Mouse (Mus musculus) limb, embryonic 11.5 days (tissue): ENCODE measurements around the gene 1190007I07Rik. TPM values are rescaled to one million over a fixed set of nuclear protein-coding genes. Genes with fewer than 3 reads are reported as not detected.

ENCODE experiments used
- ATAC-seq: fragments of 200-750 bp; cut with Nextera tagmentation; 2 replicates; pipeline ENCODE4 v1.8.0; 2017; ENCODE audit warnings: low read depth; ENCODE audit not compliant: insufficient number of reproducible peaks, low FRiP score, low TSS enrichment
- DNase-seq: peaks from one replicate; pipeline ENCODE4 v3.0.0-alpha.2; 2015; ENCODE audit warnings: low spot score
- H3K27ac ChIP-seq: fragments of 300-500 bp; sonication (generic); replicated peaks from 2 replicates; pipeline ENCODE4 v1.5.1; 2014; ENCODE audit warnings: low read depth, mild to moderate bottlenecking, low read length
- H3K27me3 ChIP-seq: fragments of 300-500 bp; sonication (generic); 2 replicates; pipeline ENCODE4 v1.6.1; 2014; ENCODE audit warnings: mild to moderate bottlenecking, low read length, mixed read lengths; ENCODE audit not compliant: control insufficient read depth, insufficient read depth
- H3K36me3 ChIP-seq: fragments of 300-500 bp; sonication (generic); 2 replicates; pipeline ENCODE4 v1.6.1; 2014; ENCODE audit warnings: mild to moderate bottlenecking, low read length, moderate library complexity, mixed read lengths; ENCODE audit not compliant: control insufficient read depth, insufficient read depth
- H3K4me1 ChIP-seq: fragments of 300-500 bp; sonication (generic); 2 replicates; pipeline ENCODE4 v1.6.1; 2014; ENCODE audit warnings: low read length, mixed read lengths; ENCODE audit not compliant: control insufficient read depth, insufficient read depth
- H3K4me2 ChIP-seq: fragments of 300-500 bp; sonication (generic); 2 replicates; pipeline ENCODE4 v1.6.1; 2014; ENCODE audit warnings: low read depth, mild to moderate bottlenecking, moderate library complexity; ENCODE audit not compliant: severe bottlenecking
- H3K4me3 ChIP-seq: fragments of 300-500 bp; sonication (generic); 2 replicates; pipeline ENCODE4 v1.5.1; 2014; ENCODE audit warnings: low read depth, low read length
- H3K9ac ChIP-seq: fragments of 300-500 bp; sonication (generic); 2 replicates; pipeline ENCODE4 v1.6.1; 2014; ENCODE audit warnings: mild to moderate bottlenecking, low read length
- H3K9me3 ChIP-seq: fragments of 300-500 bp; sonication (generic); 2 replicates; pipeline ENCODE4 v1.6.1; 2016; ENCODE audit warnings: low read length; ENCODE audit not compliant: control insufficient read depth
- WGBS: fragments of 180-500 bp; shearing (Covaris S2); extraction: QIAGEN DNeasy Blood & Tissue Kit; methylation state at CpG from one replicate; pipeline ENCODE4 v1.1.7; 2014; 5-methylcytosine and 5-hydroxymethylcytosine counted together
- polyA plus RNA-seq: library from polyadenylated mRNA; unstranded; fragments of >200 nt; fragmentation: Nextera tagmentation; extraction: Ambion mirVana; gene quantifications from 2 replicates; pipeline ENCODE4 v1.2.1, GENCODE M21; 2014

The 1190007I07Rik gene
- 44.3 and 49.0 TPM in 2 replicates for polyA plus RNA-seq

DNA sequence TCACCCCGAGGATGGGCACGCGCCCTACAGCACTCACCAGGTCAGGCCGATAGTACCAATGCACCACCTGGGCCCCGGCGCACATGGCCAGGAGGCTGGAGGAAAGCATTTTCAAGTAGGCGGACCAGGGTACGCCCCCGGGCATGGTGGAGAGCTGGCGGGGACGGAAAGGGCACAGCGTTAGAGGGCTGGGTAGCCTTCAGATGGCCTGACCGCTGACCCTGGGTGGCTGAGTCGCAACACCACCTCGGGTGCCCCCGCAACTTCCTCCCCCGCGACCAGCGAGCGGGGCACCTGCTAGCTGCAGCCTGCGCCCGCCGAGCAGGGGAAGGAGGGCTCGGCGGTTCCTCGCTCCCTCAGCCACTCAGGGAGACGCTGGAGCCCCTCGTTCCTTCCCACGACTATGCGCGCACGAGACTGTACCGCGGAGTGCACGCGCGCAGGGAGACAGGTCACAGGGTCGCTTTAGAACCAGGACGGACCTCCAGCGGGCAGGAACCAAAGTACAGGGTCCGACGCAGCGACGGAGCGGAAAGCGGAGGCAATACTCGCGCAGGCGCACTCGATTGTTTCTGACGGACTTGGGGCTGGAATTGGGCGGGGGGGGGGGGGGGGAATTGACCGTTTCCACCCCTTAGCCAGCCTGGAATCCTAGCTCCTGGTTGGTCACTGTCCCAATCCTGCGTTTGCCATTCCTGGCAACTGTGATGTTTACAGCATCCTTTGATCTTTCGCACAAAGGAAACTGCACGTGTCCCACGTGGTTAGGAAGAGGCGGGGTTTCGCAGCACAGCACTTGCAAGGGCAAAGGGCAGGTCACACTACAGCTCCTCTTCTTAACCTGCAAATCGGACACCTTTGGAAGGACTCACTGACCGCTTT is at the start of gene 1190007I07Rik:
1190007I07Rik (minus strand) TSS at position 558 of the 882 bp plus-strand sequence.
- WGBS: under 1% methylated on average over 58 of the region's 61 CpGs
- Histone ChIP-seq H3K4me2 (peak within 1 kb of the TSS; percentile 59), H3K4me3 (peak within 1 kb of the TSS; percentile 63), H3K9ac (peak within 1 kb of the TSS; percentile 76), H3K9me3 (no peaks in the 10 kb centered on the region), H3K27me3 (no peaks in the 10 kb centered on the region), H3K4me1 (no peaks in the 10 kb centered on the region), H3K36me3 (no peaks in the 10 kb centered on the region), H3K27ac (peak within 1 kb of the TSS; percentile 65; the same call in 1 of the 2 replicates)
- DNase-seq (peak; percentile 96), ATAC-seq (peak; percentile 90)

DNA sequence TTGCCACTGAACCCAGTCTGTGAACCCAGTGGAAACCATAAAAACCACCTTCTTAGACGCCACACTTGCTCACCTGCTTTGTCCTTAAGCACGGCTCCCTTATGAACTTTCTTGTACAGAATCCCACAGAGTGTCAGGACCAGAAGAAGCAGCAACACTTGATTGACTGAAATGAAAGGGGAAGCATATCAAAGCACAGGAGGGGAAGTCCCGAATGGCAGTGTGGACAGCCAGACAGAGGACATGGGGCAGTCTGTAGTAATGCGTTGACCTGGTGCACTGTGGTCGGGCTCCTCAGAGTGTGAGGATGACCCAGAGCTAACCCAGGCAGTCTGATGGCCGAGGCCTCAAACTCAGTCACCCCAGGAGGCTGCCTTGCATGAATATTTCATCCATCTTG is 47.2 kb upstream of the 1190007I07Rik start:
- Histone ChIP-seq H3K4me3 (no peak overlapping the region), H3K4me1 (no peaks in the 10 kb centered on the region), H3K36me3 (no peaks in the 10 kb centered on the region), H3K9ac (no peak overlapping the region), H3K4me2 (no peak overlapping the region), H3K27ac (no peak overlapping the region), H3K27me3 (no peaks in the 10 kb centered on the region), H3K9me3 (no peaks in the 10 kb centered on the region)
- WGBS: 85% methylated on average over 6 of the region's 6 CpGs
- DNase-seq (no peak), ATAC-seq (no peak)

DNA sequence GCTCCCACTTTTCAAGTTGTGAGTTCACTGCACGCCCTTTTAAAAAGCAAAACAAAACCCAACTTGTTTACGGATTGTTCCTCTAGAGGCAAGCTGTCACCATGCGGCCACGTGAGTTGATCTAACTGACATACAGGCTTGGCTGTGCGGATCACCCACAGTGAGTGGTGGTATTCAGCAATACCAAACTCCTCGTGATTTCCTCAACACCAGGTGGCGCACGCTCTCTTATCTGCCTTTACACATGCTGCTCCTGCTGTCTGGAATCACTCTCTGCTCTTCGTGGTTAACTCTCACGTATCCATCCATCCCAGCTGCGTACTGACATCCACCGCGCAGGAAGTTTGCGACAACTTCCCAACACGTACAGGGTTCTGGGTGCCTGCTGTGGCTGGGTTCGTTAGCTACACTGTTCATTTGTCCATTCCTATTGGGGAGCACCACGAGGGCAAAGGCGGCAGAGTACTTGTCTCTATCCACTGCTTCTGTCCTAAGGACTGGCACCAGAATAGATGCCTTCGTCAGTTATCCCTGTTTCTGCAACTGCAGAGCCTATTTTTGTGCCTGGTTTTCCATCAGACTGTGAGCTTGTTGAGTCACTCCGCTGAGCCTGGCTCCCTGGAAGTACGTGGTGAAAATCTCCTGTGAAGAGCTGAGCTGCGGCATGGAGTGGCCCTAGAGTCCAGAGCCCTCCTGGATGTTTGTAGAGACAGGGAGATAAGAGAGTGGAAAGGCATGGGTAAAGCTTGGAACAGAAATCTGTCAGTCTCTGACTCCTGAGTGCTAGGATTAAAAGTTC is 43.6 kb upstream of the 1190007I07Rik start:
- Histone ChIP-seq H3K9ac (no peak overlapping the region), H3K4me1 (no peaks in the 10 kb centered on the region), H3K27ac (no peak overlapping the region), H3K9me3 (no peaks in the 10 kb centered on the region), H3K4me2 (no peak overlapping the region; the same call in 1 of the 2 replicates), H3K4me3 (no peak overlapping the region), H3K36me3 (no peaks in the 10 kb centered on the region), H3K27me3 (no peaks in the 10 kb centered on the region)
- DNase-seq (peak; percentile 91), ATAC-seq (peak; percentile 88)
- 24% methylated on average over 22 of the region's 22 CpGs for WGBS

DNA sequence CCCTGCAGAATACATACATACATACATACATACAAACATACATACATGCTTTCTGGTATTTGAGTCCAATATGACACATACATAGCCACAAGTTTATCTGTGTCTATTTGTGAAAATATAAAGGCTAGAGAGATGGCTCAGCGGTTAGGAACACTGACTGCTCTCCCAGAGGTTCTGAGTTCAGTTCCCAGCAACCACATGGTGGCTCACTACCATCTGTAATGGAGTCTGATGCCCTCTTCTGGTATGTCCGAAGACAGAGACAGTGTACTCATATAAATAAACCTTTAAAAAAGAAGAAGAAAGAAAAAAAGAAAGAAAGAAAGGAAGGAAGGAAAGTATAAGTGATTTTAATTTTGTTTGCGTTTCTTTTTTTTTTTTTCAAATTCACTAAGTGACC is 42.9 kb upstream of the 1190007I07Rik start:
- DNase-seq (no peak), ATAC-seq (no peak)
- H3K36me3 ChIP-seq: no peaks in the 10 kb centered on the region
- no peaks in the 10 kb centered on the region for H3K9me3 ChIP-seq
- no peaks in the 10 kb centered on the region for H3K4me1 ChIP-seq
- H3K4me3 ChIP-seq: no peak overlapping the region
- H3K27ac ChIP-seq: no peak overlapping the region
- H3K9ac ChIP-seq: no peak overlapping the region
- no peak overlapping the region for H3K4me2 ChIP-seq
- 58% methylated on average over 3 of the region's 3 CpGs for WGBS
- no peaks in the 10 kb centered on the region for H3K27me3 ChIP-seq

DNA sequence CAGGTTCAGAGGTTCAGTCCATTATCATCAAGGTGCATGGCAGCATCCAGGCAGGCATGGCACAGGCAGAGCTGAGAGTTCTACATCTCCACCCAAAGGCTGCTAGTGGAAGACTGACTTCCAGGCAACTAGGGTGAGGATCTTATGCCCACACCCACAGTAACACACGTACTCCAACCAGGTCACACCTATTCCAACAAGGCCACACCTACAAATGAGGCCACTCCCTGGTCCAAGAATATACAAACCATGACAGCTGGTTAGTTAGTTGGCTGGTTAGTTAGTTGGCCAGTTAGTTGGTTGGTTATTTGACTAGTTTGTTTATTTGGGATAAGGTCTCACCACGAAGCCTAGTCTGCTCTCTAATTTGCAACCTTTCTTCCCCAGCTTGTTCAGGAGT is 40.3 kb upstream of the 1190007I07Rik start:
- no peaks in the 10 kb centered on the region for H3K27me3 ChIP-seq
- WGBS: 83% methylated on average over 2 of the region's 2 CpGs
- no peaks in the 10 kb centered on the region for H3K4me1 ChIP-seq
- ATAC-seq (no peak), DNase-seq (no peak)
- no peak overlapping the region for H3K27ac ChIP-seq
- H3K36me3 ChIP-seq: no peaks in the 10 kb centered on the region
- no peak overlapping the region for H3K4me3 ChIP-seq
- no peak overlapping the region for H3K9ac ChIP-seq
- no peak overlapping the region for H3K4me2 ChIP-seq
- no peaks in the 10 kb centered on the region for H3K9me3 ChIP-seq

DNA sequence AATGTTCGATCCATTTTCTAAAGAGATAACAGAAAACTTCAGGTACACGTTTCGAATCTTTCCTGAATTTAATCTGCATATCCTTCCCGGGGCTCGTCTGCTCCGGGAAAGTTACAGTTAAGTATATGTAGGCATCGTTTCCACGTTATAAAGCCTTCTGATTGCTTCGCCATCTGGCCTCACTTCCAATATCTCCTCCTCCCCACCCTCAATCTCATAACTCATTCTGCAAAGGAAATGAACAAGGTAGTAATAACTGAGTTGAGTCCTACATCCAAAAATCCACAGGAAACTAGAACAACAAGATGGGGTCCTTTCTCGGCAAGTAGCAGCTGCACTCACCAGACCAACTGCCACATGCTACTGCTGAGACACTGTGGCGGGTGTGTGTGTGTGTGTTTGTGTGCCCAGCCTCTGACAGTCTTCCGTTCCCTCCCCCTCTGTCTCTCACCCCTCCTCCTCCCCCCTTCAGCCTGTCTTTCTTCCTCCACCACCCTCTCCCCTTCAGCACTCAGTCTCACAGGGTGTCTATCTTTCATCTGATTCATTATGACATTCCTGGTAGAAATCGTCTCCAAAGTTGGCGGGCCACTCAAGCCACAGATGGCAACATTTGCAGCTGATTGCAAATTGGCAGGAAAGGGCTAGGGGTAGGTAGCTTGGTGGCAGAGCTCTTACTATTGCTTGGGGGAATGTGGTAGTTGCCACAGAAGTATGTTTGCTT is 39.4 kb upstream of the 1190007I07Rik start:
- Histone ChIP-seq H3K4me2 (no peak overlapping the region), H3K4me3 (no peak overlapping the region), H3K4me1 (no peaks in the 10 kb centered on the region), H3K36me3 (no peaks in the 10 kb centered on the region), H3K27ac (no peak overlapping the region), H3K27me3 (no peaks in the 10 kb centered on the region), H3K9me3 (no peaks in the 10 kb centered on the region), H3K9ac (no peak overlapping the region)
- DNase-seq (no peak), ATAC-seq (no peak)
- WGBS: 70% methylated on average over 14 of the region's 14 CpGs

DNA sequence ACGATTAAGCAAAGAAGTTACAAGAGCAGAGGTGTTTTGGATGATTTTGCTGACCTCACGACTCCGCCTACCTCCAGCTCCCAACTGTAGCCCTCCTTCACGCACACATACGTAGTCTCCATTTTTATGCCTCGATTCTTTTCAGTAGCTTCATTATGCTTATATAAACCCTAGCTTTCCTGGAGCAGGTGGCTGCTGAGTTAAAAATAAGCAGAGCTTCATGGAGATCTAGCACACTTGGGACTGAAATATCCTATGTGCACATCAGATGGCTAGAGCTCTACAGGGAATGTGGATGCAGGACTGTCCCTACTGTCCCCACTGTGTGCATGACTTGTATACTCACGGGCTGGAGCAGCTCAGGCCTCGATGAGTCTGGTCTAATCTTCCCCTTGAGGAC is 38.8 kb upstream of the 1190007I07Rik start:
- H3K9me3 ChIP-seq: no peaks in the 10 kb centered on the region
- H3K4me2 ChIP-seq: no peak overlapping the region
- no peak for DNase-seq
- H3K27me3 ChIP-seq: no peaks in the 10 kb centered on the region
- ATAC-seq: no peak
- no peaks in the 10 kb centered on the region for H3K36me3 ChIP-seq
- H3K4me1 ChIP-seq: no peaks in the 10 kb centered on the region
- H3K9ac ChIP-seq: no peak overlapping the region
- WGBS: 87% methylated on average over 8 of the region's 8 CpGs
- no peak overlapping the region for H3K27ac ChIP-seq
- H3K4me3 ChIP-seq: no peak overlapping the region

DNA sequence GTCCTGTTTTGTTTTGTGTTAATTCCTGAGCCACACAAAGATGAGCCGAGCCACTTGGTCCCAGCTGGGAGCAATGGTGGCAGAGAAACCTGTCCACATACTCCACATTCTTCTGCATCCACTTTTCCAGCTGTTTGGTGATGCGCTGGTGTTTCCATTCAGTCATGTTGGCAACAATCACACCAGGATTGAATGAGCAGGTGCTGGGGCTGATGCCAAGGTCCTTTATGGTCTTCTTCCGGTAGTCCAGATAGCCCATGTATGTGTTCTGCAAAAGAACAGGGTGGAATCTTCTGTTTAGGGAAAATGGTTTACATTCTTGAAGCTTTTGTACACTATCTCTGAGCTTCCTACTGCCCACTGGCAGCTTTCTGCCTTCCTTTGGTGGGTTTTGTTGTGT is 31.6 kb upstream of the 1190007I07Rik start:
- H3K9me3 ChIP-seq: no peaks in the 10 kb centered on the region
- H3K4me3 ChIP-seq: no peak overlapping the region
- no peak overlapping the region for H3K27ac ChIP-seq
- H3K4me1 ChIP-seq: no peaks in the 10 kb centered on the region
- H3K4me2 ChIP-seq: no peak overlapping the region
- no peak for DNase-seq
- H3K36me3 ChIP-seq: no peaks in the 10 kb centered on the region; the same call in 1 of the 2 replicates
- H3K27me3 ChIP-seq: no peaks in the 10 kb centered on the region
- WGBS: 90% methylated on average over 3 of the region's 3 CpGs
- no peak for ATAC-seq
- no peak overlapping the region for H3K9ac ChIP-seq
